Mouse (Mus musculus): ENCODE measurements around the gene Pde12.
"Not testable (repeated sequence)": the region's sequence is repeated elsewhere in the genome, so short reads cannot be mapped to it uniquely, and the experiment has no call there.

The Pde12 gene

DNA sequence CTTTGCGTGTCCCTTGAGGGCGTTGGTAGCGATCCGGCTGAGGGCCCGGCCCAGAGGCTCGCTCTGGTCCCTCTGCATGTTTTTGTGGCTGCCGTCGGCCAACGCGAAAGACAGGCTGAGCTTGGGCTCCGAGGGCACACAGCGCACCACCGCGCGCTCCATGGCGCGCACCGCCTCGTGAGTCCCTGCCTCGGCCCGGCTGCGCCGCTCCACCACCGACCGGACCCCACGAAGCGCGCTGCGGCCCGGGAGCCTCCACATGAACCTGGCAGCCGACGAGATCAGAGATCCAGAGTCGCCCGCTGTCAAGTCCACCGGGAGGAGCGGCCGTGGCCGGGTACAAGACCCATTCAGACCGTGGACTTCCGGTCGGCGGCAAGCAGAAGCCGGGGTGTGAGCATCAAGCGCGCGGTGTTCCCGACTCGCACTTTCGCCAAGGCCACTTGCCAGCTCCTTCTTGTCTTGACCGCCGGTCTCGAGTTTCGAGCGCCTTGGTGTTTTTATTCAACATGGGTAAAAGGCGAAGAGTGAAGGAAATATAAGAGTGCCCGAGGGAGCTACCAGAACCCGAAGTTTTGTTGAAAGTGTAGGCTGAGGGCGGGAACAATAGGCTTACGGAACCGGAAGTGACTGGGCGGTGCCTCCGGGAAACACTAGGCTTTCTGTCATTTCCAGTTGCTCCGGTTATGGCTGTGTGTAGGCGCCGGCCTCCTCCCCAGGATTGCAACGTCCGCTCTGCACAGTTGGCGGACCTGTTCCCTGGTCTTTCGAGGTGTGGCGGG, at the start of gene Pde12:
TSS of gene Pde12 (minus strand) at position 592 of the 782 bp plus-strand sequence.
- DNase-seq (ENCODE audit: low spot score) = peak; percentile 86

DNA sequence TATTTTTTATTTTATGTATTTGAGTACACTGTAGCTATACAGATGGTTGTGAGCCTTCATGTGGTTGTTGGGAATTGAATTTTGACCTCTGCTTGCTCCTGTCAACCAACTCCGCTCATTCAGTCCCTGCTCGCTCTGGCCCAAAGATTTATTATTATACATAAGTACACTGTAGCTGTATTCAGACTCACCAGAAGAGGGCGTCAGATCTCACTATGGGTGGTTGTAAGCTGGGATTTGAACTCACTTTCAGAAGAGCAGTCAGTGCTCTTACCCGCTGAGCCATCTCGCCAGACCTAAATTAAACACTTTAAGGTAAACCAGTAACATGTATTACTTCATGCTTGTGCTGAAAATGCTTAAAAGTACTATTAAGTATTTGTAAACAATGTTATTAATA, 35.6 kb upstream of the Pde12 start:
- DNase-seq (ENCODE audit: low spot score) = not testable (repeated sequence)

DNA sequence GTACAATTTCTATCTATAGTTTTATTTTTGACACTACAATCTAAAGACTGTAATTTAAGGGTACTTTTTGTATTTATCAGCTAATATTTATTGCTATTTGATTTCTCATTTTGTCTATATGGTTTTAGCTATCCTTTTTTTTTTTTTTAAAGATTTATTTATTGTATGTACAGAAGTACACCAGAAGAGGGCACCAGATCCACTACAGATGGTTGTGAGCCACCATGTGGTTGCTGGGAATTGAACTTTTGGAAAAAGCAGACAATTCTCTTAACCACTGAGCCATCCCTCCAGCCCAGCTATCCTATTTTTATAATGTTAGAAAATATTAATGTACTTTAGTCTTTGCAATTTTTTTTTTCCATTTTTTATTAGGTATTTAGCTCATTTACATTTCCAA, 28.2 kb upstream of the Pde12 start:
- DNase-seq (ENCODE audit: low spot score) = no peak

DNA sequence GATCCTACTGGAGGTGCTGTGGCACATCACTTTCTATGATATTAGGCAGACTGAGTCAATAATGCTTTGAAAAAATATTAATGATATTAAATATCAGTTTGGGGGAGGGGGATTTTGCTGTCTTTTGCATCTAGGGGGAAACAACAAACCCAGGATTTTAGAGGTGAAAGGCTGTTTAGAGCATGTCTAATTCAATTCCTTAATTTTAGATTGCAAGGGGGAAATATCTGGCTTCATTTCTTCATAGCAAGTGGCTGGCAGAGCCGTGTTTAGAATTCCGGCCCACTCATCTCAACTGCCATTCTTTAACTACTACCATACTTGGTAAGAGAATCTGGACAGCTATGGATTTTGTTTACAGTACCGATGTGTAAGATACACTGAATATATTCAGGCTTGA, 23.3 kb upstream of the Pde12 start, which contains the start of gene Dnah12:
TSS of gene Dnah12 (plus strand) at position 301 of the 400 bp plus-strand sequence.
- no peak for DNase-seq (ENCODE audit: low spot score)

DNA sequence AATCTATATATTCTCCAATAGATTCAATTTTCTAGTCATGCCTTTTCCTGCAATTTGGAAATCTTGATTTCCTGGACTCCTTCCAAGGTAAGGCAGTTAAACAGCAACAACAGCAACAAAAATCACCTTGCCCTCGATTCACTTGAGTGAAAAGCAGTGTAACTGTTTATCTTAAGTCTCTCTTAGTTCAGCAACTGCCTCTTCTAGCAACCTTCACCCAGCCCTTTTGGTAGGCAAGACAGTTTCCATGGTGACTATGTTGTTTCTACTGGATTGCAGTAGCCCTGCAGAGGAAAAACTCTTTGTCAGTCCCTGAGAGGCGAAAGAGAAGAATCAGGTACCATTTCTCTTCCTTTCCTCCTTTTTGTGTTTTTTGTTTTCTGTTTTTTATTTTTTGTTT, 21.7 kb upstream of the Pde12 start:
- DNase-seq (ENCODE audit: low spot score) = no peak

DNA sequence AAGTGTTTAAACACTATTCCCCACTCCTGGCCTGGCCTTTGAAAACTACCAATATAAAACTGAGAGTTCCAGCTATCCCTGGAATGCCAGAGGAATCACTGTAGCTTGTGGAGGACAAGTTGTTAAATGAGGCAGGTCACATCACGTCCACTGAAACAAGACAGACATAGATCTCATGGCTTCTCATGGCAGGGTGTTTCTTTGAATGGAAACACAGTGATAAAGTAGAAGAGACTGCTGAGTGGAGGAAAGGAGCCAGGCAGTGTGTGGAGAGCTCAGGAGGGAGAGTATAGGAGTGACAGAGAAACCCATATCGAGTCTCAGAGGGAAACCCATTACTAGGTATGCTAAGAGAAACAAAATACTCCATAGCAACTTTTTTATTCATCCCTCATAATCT, 21.0 kb upstream of the Pde12 start:
- no peak for DNase-seq (ENCODE audit: low spot score)

DNA sequence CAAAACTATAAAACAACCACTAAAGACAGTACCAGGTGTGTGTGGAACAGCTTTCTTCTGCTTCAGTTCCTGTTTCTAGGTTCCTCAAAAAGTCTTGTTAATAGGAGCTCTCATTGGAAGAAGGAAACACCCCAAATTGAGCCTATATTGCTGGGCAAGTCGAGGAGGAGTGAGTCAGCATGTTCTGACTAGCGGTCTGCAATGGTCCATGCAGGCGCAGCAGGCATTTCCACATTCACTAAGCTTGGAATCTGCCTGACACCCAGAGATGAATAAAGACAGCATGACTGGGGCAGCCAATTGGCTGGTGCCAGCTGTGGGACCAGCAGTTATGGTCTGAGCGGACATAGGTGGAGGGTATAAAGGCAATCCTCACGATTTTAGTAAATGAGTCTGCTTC, 6.1 kb upstream of the Pde12 start:
- no peak for DNase-seq (ENCODE audit: low spot score)

DNA sequence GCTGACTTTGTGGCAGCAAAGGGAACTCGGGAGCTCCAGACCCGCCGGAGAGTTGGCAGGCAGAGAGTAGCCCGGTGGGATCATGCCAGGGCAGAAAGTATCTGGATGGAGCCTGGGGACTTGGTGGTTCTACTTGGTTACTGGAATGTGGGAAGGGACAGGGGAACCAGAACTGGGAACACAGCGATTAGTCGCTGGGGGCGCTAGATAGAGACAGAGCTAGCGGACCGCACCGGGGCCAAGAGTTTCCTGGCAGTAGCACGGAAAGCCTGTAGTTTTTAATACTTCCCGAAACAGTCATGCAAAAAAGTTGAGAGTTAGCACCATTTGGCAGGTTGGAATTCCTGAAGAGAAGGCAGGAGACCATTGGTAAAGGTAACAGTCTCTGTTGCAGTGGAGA, 5.7 kb upstream of the Pde12 start:
- DNase-seq (ENCODE audit: low spot score) = peak; percentile 59

DNA sequence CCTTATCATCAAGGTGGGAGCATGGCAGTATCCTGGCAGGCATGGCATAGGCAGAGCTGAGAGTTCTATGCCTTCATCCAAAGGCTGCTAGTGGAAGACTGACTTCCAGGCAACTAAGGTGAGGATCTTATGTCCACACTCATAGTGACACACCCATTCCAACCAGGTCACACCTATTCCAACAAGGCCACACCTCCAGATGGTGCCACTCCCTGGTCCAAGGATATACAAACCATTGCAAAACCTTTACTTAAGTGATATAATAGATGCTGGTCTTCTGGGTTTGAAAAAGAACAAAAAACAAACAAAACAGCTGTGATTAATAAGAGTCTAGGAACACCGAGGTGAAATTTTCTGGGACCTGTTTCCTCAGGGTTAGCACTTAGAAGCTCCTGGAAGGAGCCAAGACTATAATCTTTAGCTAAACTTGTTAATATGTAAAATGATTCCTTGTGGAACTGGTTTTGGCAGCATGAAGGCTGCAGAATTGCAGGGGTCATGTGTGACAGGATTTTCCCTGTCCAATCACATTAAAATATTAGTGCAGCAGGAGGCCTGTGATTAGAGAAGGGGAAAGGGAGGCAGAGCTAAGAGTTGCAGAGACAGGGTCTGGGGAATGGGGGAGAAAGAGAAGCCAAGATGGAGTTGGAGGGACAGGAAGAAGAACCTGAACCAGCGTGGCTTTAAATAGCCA, 4.9 kb upstream of the Pde12 start:
- not testable (repeated sequence) for DNase-seq (ENCODE audit: low spot score)

DNA sequence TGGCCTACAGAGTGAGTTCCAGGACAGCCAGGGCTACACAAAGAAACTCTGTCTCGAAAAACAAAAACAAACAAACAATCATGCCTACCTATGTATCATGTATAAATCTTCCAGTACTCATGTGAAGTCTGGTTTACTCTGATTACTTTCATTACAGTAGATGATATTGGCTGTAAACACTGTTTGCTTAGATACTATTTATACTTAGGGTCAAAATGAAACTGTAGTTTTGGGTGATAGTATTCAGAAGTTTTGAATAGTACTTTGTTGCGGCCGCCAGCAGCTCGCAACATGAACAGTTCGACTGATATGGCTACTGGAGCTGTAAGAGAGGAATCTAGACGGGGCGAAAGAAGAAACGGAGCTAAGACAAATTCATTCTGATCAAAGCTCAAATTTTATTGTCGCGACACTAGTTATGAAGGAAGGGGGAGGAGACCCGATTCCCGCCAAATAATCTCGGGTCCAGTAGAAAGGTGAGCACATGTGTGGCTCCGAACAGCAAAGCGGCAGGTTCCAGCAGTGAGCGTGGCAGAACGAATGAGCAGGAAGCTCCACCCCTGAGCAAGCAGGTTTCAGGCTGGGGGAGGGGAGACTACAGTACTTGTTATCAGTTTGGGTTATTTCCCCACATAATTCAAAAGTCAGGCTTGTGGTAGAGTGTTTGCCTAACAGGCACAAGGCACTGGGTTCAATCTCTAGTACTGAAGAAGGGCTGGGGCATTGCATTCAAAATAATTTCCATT, 2.4 kb upstream of the Pde12 start:
- DNase-seq (ENCODE audit: low spot score) = not testable (repeated sequence)

DNA sequence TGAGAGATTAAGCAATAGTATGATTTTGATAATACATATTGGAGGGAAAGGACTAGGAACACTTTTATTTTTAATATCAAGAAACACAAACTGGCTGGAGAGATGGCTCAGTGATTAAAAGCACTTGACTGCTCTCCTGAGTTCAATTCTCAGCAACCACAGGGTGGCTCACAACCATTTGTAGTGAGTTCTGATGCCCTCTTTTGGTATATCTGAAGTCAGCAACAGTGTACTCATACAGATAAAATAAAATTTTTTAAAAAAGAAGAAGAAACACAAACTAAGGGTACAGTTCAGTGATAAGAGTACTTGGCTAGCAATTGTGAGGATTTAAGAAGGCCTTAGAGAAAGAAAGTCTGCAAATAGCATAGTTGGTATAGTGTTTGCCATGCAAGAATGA, 1.3 kb upstream of the Pde12 start:
- DNase-seq (ENCODE audit: low spot score) = no peak

DNA sequence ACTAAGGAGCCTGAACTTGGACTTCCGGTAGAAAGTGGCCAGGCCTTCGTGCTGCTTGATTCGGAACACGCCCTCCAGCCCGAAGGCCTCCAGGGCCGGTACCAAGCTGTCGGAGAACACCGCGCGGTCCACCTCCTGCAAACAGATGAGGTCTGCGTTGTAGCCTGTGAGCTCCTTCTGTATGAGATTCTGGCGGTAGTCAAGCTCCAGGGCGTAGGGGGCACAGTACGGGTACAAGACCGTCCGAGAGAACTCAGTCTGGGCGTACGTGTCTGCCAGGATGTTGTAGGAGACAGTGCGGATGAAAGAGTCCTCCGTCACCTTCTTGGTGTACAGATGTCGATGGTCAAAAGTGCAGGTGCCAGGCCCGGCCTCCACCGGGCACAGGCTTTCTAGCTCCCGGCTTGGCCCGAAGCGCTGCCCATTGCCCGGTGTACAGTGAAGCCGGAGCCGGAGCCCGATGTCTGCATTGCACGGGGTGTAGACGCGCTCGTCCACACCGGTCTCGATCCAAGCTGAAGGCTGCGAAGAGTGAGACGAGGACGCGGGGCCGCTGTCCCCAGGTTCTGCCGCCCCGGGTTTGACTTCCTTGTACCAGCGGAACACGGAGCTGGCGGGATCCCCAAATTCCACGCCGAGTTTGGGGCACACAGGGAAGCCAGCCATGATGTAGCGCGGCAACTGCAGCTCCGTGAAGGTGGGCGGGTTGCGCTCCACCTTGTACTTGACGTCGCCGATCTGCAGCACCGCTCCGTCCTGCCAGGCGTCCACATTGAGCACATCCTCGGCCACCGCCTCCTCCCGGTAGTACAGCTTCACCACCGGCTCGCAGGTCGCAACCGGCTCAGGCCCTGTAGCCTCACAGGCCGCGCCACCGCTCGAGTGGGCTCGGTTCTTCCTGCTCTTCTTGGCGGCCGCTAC, 1.1 kb downstream of the Pde12 start:
- peak; percentile 65 for DNase-seq (ENCODE audit: low spot score)

DNA sequence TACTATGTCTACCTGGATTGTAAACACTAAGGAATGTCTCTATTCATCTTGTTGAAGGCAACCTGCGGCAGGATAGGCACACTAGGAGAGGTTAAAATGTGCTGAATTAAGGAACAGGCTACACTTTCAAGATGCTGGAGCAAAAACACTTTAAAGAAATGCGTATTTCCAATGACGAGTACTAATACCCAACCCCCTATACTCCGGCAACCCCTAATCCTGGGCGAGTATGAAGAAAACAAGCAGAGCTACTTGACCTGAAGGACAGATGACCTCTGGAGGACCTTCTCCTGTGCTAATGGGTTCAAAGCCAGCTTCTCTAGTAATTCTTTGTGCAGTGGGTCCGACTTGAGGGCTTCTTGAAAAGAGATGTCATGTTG, 1.7 kb downstream of the Pde12 start:
- no peak for DNase-seq (ENCODE audit: low spot score)

DNA sequence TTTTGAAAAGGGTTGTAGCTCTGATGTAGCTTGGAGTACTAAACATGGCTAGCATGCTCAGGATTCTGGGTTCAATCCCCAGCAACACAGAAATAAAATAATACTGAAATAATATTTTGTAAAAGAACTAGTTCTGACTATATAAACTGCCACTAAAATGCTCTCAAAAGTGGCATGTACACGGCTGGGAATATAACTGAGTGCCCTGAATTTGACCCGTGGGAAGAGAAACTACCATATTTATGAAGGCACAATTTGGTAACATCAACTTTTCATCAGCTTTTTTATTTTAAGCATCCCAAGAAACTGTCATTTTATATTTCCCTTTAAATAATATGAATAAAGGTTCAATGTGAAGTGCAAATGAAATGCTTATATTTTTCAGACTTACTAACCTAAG, 5.8 kb downstream of the Pde12 start:
- DNase-seq (ENCODE audit: low spot score) = no peak

DNA sequence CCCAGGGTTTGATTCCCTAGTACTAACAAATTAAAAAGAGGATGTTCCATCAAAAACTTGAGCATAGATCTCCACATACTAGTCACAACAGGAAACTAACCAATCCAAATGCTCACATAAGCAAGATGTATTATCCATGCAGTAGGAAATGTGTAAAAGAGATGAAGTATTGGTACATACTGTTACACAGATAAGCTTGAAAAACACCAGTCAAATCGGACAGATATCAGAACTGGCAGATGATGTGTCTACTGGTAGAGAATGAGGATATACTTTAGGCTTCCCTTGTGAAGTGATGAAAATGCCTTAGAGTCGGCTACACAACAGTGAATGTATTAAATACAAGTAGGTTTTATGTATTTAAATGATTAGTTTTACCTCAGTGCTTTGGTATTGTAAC, 7.2 kb downstream of the Pde12 start:
- DNase-seq (ENCODE audit: low spot score) = no peak

DNA sequence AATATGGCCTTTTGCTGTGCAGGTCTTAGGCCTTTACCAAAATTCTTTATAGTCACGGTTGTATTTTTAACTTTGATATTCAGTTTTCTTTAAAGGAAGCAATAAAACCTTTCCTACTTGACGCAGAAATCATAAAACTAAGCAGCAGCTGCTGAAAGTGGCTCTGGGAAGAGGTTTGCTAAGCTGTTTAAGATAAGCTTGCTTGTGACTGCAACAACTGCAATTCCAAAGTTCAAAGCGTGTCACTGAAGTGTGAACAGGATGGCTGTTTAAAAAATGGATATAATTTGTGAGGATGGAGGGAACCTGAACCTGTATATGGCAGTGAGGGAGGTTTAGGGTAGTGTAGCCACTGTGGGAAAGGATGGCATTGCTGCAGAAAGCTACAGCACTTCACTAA, 7.7 kb downstream of the Pde12 start:
- no peak for DNase-seq (ENCODE audit: low spot score)

DNA sequence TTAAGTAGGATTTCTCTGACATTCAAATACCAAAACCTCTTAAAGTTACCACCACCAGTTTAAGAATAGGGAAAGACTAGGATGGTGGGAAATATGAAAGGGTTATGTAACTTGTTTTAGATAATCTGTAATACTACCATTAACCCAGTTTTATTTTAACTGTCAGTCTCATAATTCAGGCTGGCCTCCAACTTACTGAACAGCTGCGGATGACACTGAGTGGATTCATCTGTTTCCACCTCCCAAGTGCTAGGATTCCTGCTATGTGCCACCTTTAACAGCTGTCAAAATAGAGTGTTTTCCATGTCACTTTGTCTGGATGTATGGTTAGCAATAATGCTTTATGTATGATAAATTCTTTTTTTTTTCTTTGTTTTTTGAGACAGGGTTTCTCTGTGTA, 9.4 kb downstream of the Pde12 start:
- no peak for DNase-seq (ENCODE audit: low spot score)

DNA sequence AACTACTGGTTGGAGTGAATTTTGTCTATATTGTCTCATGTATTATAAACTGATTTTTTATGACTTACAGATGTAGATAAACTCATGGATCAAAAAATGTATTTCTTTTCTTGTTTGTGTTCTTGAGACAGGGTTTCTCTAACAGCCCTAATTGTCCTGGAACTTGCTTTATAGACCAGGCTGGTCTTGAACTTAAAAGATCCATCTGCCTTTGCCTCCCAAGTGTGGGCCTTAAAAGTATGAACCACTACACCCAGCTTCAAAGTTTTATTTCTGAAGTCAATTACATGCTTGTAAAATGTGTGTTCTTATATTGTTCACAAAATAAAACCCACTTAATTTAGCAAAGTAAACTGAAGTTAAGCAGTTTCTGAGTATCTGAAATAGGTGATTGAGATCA, 11.5 kb downstream of the Pde12 start:
- DNase-seq (ENCODE audit: low spot score) = no peak

DNA sequence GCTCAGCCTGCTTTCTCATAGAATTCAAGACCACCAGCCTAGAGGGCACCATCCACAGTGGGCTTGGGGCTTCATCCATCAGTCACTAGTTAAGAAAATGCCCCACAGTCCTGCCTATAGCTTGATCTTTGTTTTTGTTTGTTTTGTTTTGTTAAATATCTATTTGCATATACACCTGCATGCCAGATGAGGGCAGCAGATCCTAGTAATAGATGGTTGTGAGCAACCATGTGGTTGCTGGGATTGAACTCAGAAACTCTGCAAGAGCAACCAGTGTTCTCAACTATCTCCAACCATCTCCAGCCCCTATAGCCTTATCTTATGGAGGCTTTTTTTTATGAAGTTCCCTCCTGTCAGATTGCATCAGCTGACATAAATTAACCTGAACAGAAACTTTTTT, 17.8 kb downstream of the Pde12 start:
- no peak for DNase-seq (ENCODE audit: low spot score)

DNA sequence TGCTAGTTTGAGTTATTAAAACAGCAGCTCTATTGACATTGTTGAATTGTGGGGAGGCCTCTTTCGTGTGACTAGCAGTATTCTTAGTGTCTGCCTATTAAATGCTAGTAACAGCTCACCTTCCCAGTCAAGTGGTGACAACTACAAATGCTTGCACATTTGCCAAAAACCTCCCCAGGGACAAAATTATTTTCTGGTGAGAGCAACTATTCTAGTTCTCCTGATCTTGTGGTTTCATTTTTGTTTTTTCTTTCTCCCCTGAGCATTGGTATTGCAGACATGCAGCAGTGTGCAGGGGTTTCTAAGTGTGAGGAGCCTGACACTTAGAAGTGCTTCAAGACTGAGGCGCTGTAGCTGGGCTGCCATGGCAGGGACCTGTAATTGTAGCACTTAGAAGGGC, 21.9 kb downstream of the Pde12 start:
- no peak for DNase-seq (ENCODE audit: low spot score)

DNA sequence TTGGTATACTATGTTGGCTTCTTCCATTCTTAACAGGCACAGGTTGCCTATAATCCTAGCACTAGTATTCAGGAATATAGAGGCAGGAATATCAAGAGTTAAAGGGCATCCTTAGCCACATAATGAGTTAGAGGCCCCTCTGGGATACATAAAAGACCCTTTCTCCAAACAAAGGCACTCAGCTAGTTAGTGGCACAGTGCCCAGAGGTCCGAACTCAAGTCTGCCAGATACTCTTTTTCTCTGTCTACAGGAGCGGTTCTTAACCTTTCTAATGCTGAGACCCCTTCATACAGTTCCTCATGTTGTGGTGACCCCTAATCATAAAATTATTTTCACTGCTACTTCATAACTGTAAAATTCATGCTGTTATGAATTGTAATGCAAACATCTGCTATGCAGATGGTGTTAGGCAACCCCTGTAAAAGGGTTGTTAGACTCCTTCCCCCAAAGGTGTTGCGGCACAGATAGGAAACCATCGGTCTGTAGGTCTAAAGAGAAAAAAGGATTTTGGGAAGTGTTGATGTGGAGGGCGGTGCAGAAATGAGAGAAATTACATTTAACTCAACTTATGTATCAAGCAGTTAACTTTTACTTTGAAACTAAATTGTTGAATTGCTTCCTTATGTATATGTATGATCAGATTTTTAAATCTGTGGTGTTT, 23.6 kb downstream of the Pde12 start:
- DNase-seq (ENCODE audit: low spot score) = no peak

All from testis, postnatal 10 days (tissue).